Mouse (Mus musculus): ENCODE measurements around the gene Ros1.

DNA sequence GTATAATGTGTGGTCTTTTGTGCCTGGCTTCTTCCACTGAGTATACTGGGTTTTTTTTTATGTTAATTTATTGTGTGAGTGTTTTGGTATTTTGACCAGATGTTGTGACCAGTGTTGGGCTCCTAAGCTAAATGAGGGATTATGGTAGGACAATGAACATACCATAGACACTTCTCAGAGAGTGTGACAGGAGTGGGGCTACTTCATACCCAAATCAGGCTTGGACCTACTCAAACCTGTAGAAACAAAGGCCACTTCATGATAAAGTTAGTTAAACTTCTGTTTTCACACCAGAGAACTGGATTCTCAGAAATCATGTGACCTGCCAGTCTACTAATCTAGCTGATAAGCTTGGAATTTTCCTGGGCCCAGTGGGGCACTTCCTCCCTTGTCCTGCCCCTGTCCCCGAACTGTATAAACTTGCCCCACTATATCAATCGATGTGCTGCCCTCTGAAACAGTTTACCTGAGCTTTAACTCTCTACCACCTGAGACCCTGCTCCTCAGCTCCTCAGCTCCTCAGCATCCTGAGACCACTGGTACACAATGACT lies 20.3 kb upstream of the Ros1 start:
- TF ChIP-seq CTCF (IDR thresholded peaks at IDR 0.05; ENCODE audit: borderline replicate concordance, extremely low read depth, insufficient read depth, insufficient read length) (no peak), POLR2A (IDR thresholded peaks at IDR 0.05; ENCODE audit: borderline replicate concordance, extremely low read depth, insufficient read depth, insufficient read length, poor library complexity, severe bottlenecking) (no peak)

Measured in brain, embryonic 14.5 days (tissue).